Mouse (Mus musculus): Measurements from ENCODE around the gene Spsb3. TPM values are rescaled to one million over a fixed set of nuclear protein-coding genes. Genes with fewer than 3 reads are reported as not detected.
A peak's percentile ranks its signal among the peaks of the same experiment; 100 is the strongest.

Gene Spsb3
- total RNA-seq, 4 experiments from 2014 or later: 31.0 to 38.6 (median 35.4) TPM

DNA sequence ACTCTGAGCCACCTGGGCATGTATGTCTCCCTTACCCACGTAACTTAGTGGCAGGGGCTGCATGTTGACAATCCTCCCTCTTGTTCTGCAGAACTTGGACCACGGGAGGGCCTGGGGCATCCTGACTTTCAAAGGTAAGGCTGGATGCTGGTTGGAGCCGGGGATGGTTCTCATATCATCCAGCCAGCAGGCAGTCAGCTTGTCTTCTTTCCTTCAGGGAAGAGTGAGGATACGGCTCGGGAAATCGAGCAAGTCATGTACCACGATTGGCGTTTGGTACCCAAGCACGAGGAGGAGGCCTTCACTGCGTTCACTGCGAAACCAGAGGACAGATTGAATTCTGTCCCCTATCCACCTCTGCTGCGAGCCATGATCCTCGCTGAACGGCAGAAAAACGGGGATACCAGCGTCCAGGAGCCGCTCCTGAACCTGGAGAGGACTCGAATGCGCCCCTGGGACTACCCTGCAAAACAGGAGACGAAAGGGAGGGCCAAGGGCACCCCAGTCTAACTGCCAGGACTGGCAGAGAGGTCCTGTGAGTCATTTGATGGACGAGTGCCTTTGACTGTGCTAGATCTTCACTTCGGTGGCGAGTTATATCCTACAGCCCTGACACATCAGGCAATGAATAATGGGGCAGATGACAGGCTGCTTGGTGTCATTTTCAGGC is 9.3 kb downstream of the Spsb3 start:
- no peak for DNase-seq (ENCODE audit: low spot score in 2 of 2)

DNA sequence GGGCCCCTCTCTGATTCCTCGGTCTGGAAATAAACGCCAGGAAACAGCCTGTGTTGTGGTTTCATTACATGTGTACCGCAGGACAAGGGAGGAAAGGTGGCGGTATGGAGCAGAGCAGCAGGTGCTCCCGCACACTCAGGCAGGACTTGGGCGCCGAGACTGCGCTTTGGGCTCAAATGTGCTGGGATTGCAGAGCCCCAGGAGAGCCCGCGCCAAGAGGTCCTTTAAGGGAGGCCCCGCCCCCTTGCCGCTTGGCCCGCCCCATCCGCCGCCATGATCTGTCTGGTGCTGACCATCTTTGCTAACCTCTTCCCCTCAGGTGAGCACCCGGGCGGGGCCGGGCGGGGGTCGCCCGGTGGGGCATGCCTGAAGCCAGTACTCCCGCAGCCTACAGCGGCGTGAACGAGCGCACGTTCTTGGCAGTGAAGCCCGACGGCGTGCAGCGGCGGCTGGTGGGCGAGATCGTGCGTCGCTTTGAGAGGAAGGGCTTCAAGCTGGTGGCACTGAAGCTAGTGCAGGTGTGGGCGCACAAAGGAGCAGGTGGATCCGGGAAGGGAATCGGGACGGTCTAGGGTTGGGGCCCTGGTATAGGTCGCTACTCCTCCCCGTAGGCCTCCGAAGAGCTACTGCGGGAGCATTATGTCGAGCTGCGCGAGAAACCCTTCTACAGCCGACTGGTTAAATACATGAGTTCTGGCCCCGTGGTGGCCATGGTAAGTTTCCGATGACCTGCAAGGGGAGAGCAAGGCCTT is 10.0 kb downstream of the Spsb3 start, which contains the start of gene Nme3:
Gene Nme3 (plus strand): TSS at position 260 of the 752 bp plus-strand sequence.
- peak; percentile 45 to 58 for DNase-seq (ENCODE audit: low spot score in 2 of 2)

DNA sequence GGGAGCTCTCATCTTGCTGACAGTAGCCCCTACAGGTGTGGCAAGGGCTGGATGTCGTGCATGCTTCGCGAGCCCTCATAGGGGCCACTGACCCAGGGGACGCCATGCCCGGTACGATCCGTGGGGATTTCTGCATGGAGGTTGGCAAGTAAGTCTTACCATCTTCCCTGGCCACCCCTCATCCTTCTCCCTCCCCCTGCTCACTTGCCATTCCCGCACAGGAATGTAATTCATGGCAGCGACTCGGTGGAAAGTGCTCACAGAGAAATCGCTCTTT is 10.5 kb downstream of the Spsb3 start:
- DNase-seq (ENCODE audit: low spot score in 2 of 2): no peak

DNA sequence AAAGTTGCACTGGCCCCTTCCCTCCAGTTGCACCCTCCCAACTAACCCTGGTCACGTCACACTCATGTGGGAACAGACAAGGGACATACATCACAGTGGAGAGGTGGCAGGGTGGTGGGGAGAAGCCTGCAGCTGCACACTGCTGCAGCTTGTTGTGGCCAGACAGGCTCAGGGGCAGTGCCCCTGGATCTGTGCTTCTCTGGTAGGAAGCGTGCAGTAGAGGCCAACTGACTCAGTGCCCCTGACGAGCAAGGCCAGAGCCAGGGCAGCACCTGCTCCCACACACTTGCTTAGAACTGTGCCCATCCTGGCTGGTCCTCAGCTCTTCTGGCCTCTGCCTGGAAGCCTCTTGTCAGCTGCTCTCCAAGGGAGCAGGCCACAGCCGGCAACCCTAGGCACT is 11.2 kb downstream of the Spsb3 start:
- no peak for DNase-seq (ENCODE audit: low spot score in 2 of 2)

DNA sequence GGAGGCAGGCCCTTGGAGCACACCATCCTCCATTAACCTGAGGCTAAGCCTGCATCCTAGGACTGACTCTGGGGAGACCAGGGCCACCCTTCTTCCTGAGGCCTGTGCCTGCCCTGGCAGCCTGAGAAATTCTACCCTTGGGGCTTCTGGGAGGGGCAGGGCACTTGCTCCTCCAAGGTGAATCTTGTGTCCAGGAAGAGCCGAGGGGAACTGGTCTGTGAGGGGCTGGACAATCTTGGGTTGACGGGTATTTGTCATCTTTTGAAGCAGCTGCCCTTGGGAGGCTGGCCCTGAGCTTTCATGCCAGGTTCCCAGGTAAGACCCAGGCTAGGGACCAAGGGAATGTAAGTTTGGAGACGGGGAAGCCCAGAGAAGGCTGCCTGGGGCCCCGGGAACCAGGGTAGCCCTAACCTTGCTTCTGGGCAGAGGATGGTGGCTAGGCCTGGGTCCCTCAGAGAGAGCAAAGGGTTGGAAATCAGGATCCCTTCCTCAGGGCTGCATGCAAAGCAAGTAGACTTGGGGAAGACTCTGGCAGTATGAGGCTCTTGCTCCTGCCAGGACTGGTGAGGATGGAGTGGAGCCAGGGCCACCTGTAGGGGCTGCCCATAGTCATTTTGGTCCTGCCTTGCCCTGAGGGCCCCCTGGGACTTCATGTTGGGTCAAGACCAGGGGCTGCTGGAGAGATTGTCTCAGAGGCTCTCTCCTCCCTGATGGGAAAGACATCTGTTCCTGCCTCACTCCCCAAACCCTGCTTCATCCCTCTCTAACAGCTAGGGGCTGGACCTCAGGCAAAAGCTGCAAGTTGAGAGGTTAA is 11.8 kb downstream of the Spsb3 start:
- DNase-seq (ENCODE audit: low spot score in 2 of 2): no peak

DNA sequence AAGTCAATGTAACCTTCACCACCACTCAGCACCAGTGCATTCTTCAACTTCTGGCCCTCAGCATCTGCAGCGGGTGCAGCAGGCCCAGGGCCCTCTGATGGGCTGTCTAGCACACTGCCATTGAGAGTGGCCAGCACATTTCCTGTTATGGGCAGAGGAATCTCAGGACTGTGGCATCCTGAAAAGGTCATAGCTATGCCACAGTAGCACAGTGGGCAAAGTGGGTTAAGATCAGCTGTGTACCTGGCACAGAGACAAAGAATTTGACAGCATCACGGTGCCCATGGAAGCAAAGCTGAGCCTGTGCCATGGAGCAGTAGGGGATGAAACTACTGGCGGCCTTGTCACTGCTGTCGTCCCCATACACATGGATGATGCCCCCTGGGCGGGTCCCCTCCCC is 12.7 kb downstream of the Spsb3 start:
- no peak for DNase-seq (ENCODE audit: low spot score in 2 of 2)

DNA sequence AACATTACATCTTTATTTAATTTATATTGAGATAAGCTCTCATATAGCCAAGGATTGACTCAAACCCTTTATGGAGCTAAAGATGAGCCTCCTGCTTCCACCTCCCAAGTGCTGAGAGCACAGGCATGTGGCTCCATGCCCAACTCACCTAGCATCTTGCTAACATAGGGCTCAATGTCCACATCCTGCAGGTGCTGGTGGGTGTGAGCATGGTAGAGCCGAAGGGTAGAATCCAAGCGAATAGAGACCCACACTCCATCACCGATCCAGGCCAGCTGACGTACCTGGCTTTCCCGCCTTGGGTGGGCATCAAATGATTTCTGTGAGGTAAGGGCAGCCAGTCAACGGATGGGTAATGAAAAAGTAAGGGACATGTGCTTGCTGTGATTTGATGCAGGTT is 13.6 kb downstream of the Spsb3 start:
- no peak for DNase-seq (ENCODE audit: low spot score in 2 of 2)

DNA sequence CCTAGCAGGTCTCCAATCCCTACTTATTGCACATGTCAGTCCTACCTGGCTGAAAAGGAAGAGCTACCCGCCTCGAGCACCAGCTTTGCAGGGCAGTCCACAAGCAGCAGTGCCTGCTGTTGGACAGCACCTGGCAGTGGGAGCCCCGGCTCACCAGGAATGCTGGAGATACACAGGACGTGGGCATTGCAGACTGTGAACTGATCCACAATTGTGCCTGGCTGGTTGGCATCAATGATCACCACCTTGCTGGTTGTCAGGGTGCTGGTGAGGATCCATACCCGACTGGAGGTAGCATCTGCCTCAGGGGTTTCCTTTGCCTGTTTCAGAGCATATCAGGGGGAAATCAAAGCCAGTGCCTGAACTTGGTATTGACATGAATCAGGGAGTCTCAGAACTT is 15.7 kb downstream of the Spsb3 start:
- DNase-seq (ENCODE audit: low spot score in 2 of 2): no peak

DNA sequence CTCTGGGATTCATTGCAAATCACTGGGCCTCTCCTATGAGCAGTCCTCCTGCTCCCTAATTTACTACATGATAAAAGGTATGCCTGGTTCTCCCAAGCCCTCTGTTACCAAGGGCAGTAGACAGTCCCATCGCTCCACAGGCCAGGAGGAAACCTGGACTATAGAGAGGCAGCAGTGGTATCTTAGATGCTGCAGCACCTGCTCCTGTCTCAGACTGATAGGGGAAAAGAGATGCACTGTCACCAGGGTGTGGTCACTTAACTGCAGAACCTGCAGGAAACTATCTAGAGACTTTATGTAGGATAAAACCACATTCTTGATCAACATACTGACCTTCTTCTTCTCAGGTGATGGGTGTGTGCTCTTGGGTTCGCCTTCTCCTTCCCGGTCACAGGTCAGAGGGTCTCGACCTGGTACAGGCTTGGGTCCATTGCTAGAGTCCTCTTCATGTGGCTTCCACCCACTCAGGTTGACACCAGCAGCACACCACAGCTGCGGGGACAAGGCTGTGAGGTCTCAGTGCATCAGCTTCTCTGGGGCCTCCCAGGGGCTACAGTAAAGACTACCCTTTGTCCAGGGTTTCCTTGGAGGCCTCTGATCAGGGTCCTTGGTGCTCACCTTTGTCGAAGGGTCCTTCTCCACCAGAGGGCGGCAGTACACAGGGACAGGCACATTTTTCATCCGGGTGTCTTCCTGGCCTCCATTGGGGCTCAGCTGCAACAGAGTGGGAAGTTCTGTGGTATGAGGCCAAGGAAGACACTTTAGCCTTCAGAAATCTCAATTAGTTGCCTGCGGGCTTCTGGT is 16.4 kb downstream of the Spsb3 start:
- no peak for DNase-seq (ENCODE audit: low spot score in 2 of 2)

DNA sequence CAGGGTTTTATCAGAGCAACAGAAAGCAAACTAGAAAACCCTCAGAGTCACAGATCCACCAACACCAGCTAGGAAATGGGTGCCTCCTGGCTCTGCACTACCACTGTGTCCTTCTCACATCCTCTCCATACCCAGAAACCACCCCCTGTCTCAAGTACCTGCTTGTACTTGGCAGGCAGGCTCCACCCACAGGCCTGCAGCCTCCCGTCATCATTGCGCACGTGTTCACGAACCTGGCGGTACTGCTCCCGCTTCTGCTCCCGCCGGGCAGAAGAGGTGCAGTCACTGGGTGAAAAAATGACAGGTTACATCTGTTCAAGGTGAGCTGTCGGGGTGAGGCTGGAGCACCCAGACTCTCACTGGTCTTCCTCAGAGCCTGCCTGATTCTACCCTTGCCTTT is 17.3 kb downstream of the Spsb3 start:
- DNase-seq (ENCODE audit: low spot score in 2 of 2): no peak

DNA sequence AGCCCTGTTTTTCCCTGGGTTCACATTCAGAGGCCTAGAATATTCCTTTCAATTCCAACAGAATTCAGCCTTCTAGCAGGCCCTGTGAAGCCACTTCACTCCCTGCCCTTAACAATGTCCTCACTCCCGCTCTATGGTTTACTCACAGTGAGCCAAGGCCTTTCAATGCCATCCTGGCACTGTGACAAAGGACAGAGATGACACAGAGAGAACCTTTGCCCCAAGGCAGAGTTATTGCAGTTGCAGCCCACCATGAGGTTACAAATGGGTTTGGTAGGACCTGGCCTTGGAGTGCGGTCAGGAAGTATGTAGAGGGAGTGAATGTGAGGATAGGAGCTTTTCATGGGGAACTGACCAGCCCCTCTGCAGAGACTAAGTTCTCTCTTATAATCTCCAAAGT is 21.1 kb downstream of the Spsb3 start:
- no peak for DNase-seq (ENCODE audit: low spot score in 2 of 2)

DNA sequence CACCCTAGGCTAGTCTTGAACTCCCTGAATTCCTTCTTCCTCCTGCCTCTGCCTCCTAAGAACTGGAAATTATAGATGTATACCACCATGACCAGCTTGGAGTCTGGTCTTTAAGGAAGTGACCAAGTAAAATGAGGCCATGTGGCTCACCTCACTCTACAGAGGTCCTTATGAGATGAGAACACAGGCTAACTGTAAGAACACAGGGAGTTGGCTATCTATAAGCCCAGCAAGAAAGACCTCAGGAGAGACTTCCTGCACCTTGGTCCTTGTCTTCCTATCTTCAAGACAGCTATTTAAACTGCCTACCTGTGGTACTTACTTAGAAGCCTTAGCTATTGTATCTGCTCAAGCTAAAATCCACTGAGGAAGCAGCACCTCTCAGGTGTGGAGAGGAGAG is 27.5 kb downstream of the Spsb3 start:
- DNase-seq (ENCODE audit: low spot score in 2 of 2): no peak

DNA sequence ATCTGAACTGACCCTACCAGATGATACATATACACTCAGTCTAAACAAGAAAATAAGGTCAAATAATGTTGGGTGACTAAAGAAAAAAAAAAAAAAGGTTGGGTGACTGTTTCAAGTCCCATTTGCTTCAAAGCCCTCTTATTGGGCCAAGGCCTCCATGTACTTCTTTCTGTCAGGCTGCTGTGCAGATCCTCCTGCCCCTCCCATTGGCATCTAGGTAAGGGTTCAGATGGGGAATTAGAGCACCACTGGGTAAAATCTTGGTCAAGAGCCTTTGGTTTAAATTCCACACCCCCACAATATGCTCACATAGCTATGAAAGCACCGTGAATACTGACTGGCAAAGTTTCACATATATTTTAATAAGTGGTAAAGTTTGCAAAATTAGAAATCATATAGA is 36.8 kb downstream of the Spsb3 start:
- DNase-seq (ENCODE audit: low spot score in 2 of 2): no peak

DNA sequence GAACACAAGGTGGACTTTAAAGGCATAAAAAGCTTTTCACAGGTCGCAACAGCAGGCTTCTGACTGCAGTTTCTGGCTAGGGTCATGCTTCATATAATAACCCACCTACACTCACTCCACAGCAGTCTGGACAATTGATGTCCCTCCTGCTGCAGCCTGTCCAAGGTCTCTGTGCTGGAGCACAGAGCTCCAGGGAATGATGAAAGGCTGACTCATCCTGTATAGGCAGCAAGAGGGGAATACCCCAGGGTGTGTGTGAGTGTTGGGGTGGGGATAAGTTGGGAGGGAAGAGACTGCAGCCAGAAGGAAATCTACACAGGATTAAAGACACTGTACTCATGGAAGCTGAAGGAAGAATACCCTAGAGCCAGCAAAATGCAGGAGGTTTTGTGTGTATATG is 43.1 kb downstream of the Spsb3 start:
- no peak for DNase-seq (ENCODE audit: low spot score in 2 of 2)

DNA sequence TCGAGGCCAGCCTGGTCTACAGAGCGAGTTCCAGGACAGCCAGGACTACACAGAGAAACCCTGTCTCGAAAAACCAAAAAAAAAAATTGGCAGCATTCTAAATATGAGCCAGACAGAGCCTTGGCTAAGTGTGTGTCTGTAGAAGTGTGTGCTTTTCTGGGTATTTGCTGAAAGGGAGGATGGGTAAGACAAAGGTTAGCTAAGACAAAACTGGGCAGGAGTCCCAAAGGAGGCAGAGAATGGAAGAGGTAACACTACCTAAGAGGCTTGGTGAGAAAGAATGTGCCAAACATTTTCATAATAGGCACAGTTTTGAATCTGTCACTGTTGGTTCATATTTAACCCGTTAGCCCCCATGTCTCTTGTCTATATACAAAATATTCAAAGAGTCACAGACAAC is 46.0 kb downstream of the Spsb3 start:
- DNase-seq (ENCODE audit: low spot score in 2 of 2): no peak

DNA sequence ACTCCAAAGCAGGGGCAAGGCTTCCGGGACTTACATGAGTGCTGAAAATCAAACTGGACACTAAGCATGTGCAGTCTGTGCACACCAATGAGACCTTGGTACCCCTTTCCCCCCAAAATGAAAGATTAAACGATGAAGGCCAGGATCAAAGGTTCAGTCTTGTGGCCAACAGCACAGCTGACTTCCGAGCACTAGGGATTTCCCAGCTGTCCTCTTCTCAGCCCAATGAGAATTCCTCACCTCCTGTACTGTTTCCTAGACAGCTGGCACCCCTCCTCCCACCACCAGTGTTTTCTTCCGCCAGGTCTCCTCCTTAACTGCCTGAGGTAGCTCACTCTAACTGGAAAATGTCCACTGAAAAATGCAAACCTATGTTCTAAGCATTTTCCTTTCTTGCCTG is 46.7 kb downstream of the Spsb3 start:
- no peak for DNase-seq (ENCODE audit: low spot score in 2 of 2)

DNA sequence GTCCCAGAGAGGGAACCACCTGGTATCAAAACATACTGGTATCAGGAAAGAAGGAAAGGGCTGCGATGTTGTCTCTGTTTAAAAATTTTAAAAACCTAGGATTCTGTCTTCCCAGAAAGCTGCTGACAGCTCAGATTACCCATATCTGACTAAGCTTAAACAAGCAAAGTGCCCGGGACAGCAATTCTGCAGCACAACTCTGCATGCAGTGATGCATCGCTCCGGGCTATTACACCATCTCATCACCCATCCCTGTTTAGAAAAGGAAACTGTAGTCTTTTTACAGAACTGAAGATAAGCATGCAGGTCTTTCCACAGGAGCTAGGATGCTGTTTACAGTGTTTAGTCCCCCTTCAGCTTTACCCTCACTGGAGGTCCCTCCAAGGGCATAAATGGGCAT is 48.5 kb downstream of the Spsb3 start:
- no peak for DNase-seq (ENCODE audit: low spot score in 2 of 2)

DNA sequence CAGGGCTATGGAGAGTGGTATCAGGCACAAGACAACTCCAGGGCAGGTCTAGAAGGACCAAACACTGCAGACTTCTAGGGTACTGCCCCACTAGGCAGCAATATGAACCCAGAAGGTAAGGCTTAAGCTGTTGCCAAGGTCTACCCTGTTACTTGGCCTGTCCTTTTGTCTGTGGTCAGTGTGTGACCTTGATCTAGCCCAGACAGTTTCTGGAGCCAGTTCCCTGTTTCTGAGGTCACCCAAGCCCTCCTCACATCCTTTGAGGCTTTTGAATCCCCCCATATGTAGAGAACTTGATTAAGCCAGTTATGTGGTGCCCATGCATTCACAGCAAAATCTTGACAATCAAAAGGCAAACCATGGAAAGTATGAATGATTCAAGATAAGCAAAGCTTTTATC is 49.2 kb downstream of the Spsb3 start:
- no peak for DNase-seq (ENCODE audit: low spot score in 2 of 2)

DNA sequence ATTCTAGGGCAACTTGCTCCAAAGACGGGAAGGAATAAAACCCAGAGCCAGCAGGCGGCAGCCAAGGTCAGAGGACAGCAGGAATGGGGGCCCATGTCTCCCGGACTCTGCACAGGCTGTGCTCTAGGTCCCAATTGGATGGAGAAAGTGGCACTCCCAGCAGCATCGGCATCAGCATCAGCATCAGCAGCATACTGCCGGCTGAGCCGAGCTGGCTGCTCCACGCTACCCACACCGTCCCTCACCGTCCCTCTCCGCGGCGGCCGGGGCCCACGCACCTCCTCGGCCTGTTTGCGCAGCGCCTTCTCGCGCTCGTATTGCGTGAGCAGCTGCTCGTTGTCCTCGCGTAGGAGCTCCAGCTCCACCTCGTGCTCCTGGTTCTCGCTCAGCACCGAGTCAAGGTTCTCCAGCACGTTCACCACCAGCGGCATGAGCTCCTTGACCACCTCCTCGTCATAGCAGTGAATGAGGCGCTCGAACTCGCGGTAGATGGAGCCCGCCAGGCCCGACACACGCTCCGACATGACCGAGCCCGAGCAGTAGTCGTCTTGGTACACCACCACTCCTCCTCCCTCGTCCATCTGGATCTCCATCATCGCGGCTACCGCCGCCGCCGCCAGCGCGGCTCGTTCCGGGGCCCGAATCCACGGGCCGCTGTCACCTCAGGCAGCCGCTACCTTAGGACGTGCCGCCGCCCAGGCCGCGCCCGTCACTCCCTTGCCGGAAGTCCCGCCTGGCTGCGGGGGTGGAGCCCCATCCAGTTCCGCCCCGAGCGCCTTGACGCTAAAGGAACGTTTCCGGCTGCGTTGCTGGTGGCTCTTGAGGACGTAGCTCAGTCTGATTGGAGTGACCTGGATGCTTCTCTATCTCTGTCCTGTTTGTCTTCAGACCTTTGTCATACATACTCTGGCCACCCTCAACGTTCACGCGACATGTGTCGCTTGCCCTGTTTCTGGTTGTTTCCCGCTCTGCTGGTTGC is 50.1 kb downstream of the Spsb3 start, which contains the start of gene Mapk8ip3:
Gene Mapk8ip3 (minus strand): TSS at position 719 of the 979 bp plus-strand sequence.
- peak; percentile 89 to 90 for DNase-seq (ENCODE audit: low spot score in 2 of 2)

DNA sequence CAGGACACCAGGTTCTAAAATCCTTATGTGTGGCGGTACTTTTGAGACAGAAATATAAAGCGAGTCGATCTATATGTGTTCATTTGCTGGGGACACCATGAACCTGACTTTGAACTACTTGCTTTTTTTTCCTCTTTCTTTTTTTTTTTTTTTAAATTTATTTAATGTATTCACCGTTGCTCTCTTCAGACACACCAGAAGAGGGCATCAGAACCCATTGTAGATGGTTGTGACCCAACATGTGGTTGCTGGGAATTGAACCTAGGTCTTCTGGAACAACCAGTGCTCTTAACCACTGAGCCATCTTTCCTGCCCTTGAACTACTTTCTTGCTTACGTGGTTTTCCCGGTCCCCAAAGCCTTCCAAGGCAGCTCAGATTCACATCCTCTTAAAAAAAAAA is 50.8 kb downstream of the Spsb3 start:
- no peak for DNase-seq (ENCODE audit: low spot score in 2 of 2)

Measured in gastrocnemius, adult 8-10 months (tissue).